Mouse (Mus musculus) liver, embryonic 14.5 days (tissue): Measurements from ENCODE around the gene Kcnj11.

ENCODE experiments used
- CTCF ChIP-seq: IDR thresholded peaks from 2 replicates; pipeline ENCODE4 v1.5.1; 2016; ENCODE audit warnings: antibody characterized with exemption, low read depth, control low read depth
- EP300 ChIP-seq: IDR thresholded peaks from 2 replicates; pipeline ENCODE4 v1.6.1; 2016; ENCODE audit warnings: antibody characterized with exemption, low read depth

DNA sequence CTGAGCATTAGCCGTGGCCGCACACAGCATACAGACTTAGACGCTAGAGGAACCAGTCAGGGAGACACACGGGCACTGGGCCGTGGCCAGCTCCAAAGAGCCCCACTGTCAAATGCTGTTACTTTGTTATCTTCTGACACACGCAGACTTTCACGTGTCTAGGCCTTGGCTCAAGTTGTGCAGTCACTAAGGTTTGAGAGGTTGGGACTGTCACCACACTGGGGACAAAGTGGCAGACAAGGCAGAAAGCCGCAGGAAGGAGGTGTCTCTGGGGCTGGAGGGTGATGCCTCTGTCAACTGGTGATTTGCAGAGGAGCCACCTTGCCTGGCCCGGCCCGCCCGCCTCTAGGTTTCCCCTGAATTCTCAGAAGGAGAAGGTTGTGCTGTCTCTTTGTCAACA, 24.8 kb upstream of the Kcnj11 start:
- TF ChIP-seq CTCF (no peak), EP300 (no peak)
